Mouse (Mus musculus): ENCODE measurements around the gene Uvssa.
A peak's percentile ranks its signal among the peaks of the same experiment; 100 is the strongest.

- TF ChIP-seq POLR2A (IDR thresholded peaks at IDR 0.05; ENCODE audit: extremely low read depth, insufficient read depth, low read length), result peak; percentile 94
- TF ChIP-seq CTCF (IDR thresholded peaks at IDR 0.05; ENCODE audit: extremely low read depth, insufficient read depth, low read length), result no peak
These were observed at the start of gene Uvssa for GRCm38 (mm10) chr5:33378302-33378854.
